Mouse (Mus musculus) heart, embryonic 15.5 days (tissue): ENCODE results near the gene Rtn4rl1. TPM values are rescaled to one million over a fixed set of nuclear protein-coding genes. Genes with fewer than 3 reads are reported as not detected.
A peak's percentile ranks its signal among the peaks of the same experiment; 100 is the strongest.

ENCODE experiments used
- ATAC-seq: fragments of 200-750 bp; cut with Nextera tagmentation; replicated peaks from 2 replicates; pipeline ENCODE4 v1.8.0; 2017; ENCODE audit warnings: low read depth, moderate TSS enrichment; ENCODE audit not compliant: insufficient number of reproducible peaks, insufficient read depth, low FRiP score
- H3K27ac ChIP-seq: fragments of 300-500 bp; sonication (generic); 2 replicates; pipeline ENCODE4 v1.5.1; 2015; ENCODE audit warnings: mild to moderate bottlenecking, inconsistent platforms
- H3K27me3 ChIP-seq: fragments of 300-500 bp; sonication (generic); 2 replicates; pipeline ENCODE4 v1.6.1; 2015; ENCODE audit warnings: inconsistent platforms
- H3K36me3 ChIP-seq: fragments of 300-500 bp; sonication (generic); 2 replicates; pipeline ENCODE4 v1.6.1; 2015; ENCODE audit warnings: mild to moderate bottlenecking, inconsistent platforms
- H3K4me1 ChIP-seq: fragments of 300-500 bp; sonication (generic); replicated peaks from 2 replicates; pipeline ENCODE4 v1.6.1; 2015; ENCODE audit warnings: inconsistent platforms
- H3K4me2 ChIP-seq: fragments of 300-500 bp; sonication (generic); 2 replicates; pipeline ENCODE4 v1.6.1; 2015; ENCODE audit warnings: inconsistent platforms, mild to moderate bottlenecking, moderate library complexity
- H3K4me3 ChIP-seq: fragments of 300-500 bp; sonication (generic); 2 replicates; pipeline ENCODE4 v1.5.1; 2015; ENCODE audit warnings: mild to moderate bottlenecking, inconsistent platforms
- H3K9ac ChIP-seq: fragments of 300-500 bp; sonication (generic); 2 replicates; pipeline ENCODE4 v1.6.1; 2015; ENCODE audit warnings: mild to moderate bottlenecking, inconsistent platforms
- H3K9me3 ChIP-seq: fragments of 300-500 bp; sonication (generic); replicated peaks from 2 replicates; pipeline ENCODE4 v1.6.1; 2016; ENCODE audit warnings: inconsistent platforms
- WGBS: fragments of 180-500 bp; shearing (Covaris S2); methylation state at CpG from one replicate; pipeline ENCODE4 v1.1.7; 2015; ENCODE audit warnings: mixed read lengths; 5-methylcytosine and 5-hydroxymethylcytosine counted together
- polyA plus RNA-seq: library from polyadenylated mRNA; unstranded; fragments of >200 nt; fragmentation: Nextera tagmentation; extraction: Ambion mirVana; gene quantifications from 2 replicates; pipeline ENCODE4 v1.2.1, GENCODE M21; 2015

Gene Rtn4rl1
- polyA plus RNA-seq, 1 experiment from 2014 or later = 12.4 TPM

GRCm38 (mm10) chr11:75220517-75221145, 27.0 kb downstream of the Rtn4rl1 start:
- WGBS = 39% methylated on average over 6 of the region's 6 CpGs
- Histone ChIP-seq H3K4me1 (peaks cover 30% of the 10 kb centered on the region), H3K9ac (0 out of 2 replicates have a peak overlapping the region, but pooled peaks have one; percentile 6), H3K27ac (peak overlapping the region; percentile 64), H3K4me2 (peak overlapping the region; percentile 29), H3K36me3 (no peaks in the 10 kb centered on the region), H3K27me3 (no peaks in the 10 kb centered on the region), H3K9me3 (no peaks in the 10 kb centered on the region), H3K4me3 (no peak overlapping the region; the same call in 1 of the 2 replicates)
- ATAC-seq = no peak

- H3K9ac ChIP-seq = no peak overlapping the region
- no peak overlapping the region for H3K4me2 ChIP-seq
- no peak overlapping the region for H3K27ac ChIP-seq
- WGBS = 89% methylated on average over 12 of the region's 12 CpGs
- peaks cover 22% of the 10 kb centered on the region for H3K4me1 ChIP-seq
- H3K9me3 ChIP-seq = no peaks in the 10 kb centered on the region
- no peak overlapping the region for H3K4me3 ChIP-seq
- H3K27me3 ChIP-seq = no peaks in the 10 kb centered on the region
- no peaks in the 10 kb centered on the region for H3K36me3 ChIP-seq
- no peak for ATAC-seq
Observed at GRCm38 (mm10) chr11:75224062-75224461, 30.5 kb downstream of the Rtn4rl1 start.

- 80% methylated on average over 4 of the region's 4 CpGs for WGBS
- no peak for ATAC-seq
Observed at GRCm38 (mm10) chr11:75224835-75225234, 31.3 kb downstream of the Rtn4rl1 start.

DNA sequence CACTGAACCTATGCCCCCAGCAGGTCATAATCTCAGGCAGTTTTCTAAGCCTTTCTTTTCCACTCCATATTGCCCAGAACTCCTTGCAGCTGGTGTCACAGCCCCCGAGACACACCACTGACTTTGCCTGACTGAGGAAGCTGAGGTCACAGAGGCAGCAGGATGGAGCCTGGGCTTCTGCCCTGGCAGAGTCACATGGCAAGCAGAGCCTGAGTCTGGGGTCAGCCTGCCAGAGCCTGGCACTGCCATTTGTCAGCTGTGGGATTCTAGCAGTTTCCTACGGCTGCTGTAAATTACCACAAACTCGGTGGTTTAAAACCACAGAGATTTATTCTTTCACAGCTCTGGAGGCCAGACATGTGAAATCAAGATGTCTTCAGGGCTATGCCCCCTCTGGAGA, 34.0 kb downstream of the Rtn4rl1 start:
- Histone ChIP-seq H3K4me3 (no peak overlapping the region), H3K4me2 (no peak overlapping the region)
- 54% methylated on average over 3 of the region's 3 CpGs for WGBS

More at GRCm38 (mm10) chr11:75224835-75225234, 31.3 kb downstream of the Rtn4rl1 start:
- H3K9me3 ChIP-seq = no peaks in the 10 kb centered on the region
- no peaks in the 10 kb centered on the region for H3K27me3 ChIP-seq
- H3K9ac ChIP-seq = no peak overlapping the region
- no peak overlapping the region for H3K27ac ChIP-seq
- no peaks in the 10 kb centered on the region for H3K36me3 ChIP-seq
- H3K4me2 ChIP-seq = no peak overlapping the region
- H3K4me1 ChIP-seq = peaks cover 16% of the 10 kb centered on the region
- no peak overlapping the region for H3K4me3 ChIP-seq

DNA sequence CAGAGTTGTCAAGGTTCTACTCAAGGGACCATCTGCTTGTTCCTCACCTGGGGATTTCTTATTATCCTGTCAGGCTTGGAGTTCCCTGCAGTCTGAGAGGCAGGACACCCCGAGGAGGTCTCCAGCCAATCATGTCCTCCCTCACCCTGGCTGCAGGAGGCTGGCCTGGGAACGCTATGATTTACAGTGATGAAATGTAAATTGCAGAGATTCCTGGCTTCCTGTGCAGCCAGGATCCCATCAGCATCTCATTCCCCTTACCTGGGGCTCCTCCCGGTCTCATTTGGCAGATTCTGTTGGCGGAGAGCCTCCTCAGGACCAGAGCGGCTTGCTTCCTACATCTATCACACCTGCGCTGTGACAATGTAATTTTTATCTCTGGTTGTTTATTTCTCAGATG, 35.7 kb downstream of the Rtn4rl1 start:
- 69% methylated on average over 6 of the region's 6 CpGs for WGBS
- H3K9me3 ChIP-seq = no peaks in the 10 kb centered on the region
- no peak overlapping the region for H3K4me3 ChIP-seq

More for the DNA sequence above, 34.0 kb downstream of the Rtn4rl1 start:
- Histone ChIP-seq H3K36me3 (no peaks in the 10 kb centered on the region), H3K9ac (no peak overlapping the region), H3K9me3 (no peaks in the 10 kb centered on the region), H3K27ac (no peak overlapping the region), H3K27me3 (no peaks in the 10 kb centered on the region), H3K4me1 (peaks cover 11% of the 10 kb centered on the region)
- ATAC-seq = no peak

GRCm38 (mm10) chr11:75230272-75230760, 36.7 kb downstream of the Rtn4rl1 start:
- H3K27ac ChIP-seq = no peak overlapping the region
- peaks cover 22% of the 10 kb centered on the region for H3K4me1 ChIP-seq
- 93% methylated on average over 6 of the region's 6 CpGs for WGBS
- no peaks in the 10 kb centered on the region for H3K9me3 ChIP-seq
- H3K4me2 ChIP-seq = no peak overlapping the region
- ATAC-seq = no peak
- no peaks in the 10 kb centered on the region for H3K36me3 ChIP-seq
- no peak overlapping the region for H3K9ac ChIP-seq
- H3K4me3 ChIP-seq = no peak overlapping the region
- peaks cover 9% of the 10 kb centered on the region; the same call in 1 of the 2 replicates for H3K27me3 ChIP-seq

More for the DNA sequence above, 35.7 kb downstream of the Rtn4rl1 start:
- H3K4me2 ChIP-seq = no peak overlapping the region
- H3K36me3 ChIP-seq = no peaks in the 10 kb centered on the region
- H3K27ac ChIP-seq = no peak overlapping the region
- no peak for ATAC-seq
- H3K4me1 ChIP-seq = peaks cover 12% of the 10 kb centered on the region
- H3K9ac ChIP-seq = no peak overlapping the region
- peaks cover 4% of the 10 kb centered on the region; the same call in 1 of the 2 replicates for H3K27me3 ChIP-seq

DNA sequence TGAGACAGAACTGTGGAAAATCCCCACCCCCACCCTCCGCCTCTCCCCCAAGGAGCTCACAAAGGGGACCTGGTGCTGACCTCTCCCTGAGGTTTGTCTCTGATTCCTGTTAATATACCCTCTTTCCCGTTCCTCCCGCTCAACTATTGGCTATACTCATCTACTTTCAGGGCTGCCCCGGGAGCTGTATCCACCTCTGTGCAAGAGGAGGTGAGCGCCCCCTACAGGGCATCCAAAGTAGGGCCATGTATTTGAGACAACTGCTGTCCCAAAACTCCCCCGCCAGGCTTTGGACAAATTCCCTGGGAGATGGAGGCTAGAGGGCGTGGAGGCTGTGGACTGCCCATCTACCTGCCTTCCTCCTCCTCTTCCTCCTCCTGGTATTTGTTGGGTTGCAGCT, 38.2 kb downstream of the Rtn4rl1 start:
- Histone ChIP-seq H3K36me3 (no peaks in the 10 kb centered on the region), H3K4me3 (no peak overlapping the region), H3K4me2 (no peak overlapping the region), H3K27ac (no peak overlapping the region), H3K4me1 (peaks cover 22% of the 10 kb centered on the region), H3K9me3 (no peaks in the 10 kb centered on the region), H3K27me3 (peaks cover 9% of the 10 kb centered on the region; the same call in 1 of the 2 replicates), H3K9ac (no peak overlapping the region)
- WGBS = 13% methylated on average over 7 of the region's 7 CpGs
- peak; percentile 47; the same call in 1 of the 2 replicates for ATAC-seq

- Histone ChIP-seq H3K4me1 (peaks cover 22% of the 10 kb centered on the region), H3K9me3 (no peaks in the 10 kb centered on the region), H3K4me3 (no peak overlapping the region), H3K36me3 (no peaks in the 10 kb centered on the region), H3K9ac (no peak overlapping the region), H3K4me2 (no peak overlapping the region), H3K27me3 (peaks cover 9% of the 10 kb centered on the region; the same call in 1 of the 2 replicates), H3K27ac (no peak overlapping the region)
- 71% methylated on average over 4 of the region's 4 CpGs for WGBS
- ATAC-seq = no peak
Observed at GRCm38 (mm10) chr11:75232434-75232833, 38.9 kb downstream of the Rtn4rl1 start.

- Histone ChIP-seq H3K9me3 (no peaks in the 10 kb centered on the region), H3K36me3 (no peaks in the 10 kb centered on the region), H3K9ac (no peak overlapping the region), H3K4me1 (peaks cover 22% of the 10 kb centered on the region), H3K27ac (no peak overlapping the region), H3K4me2 (no peak overlapping the region), H3K4me3 (no peak overlapping the region), H3K27me3 (peaks cover 9% of the 10 kb centered on the region; the same call in 1 of the 2 replicates)
- WGBS = 16% methylated on average over 16 of the region's 16 CpGs
- ATAC-seq = no peak
Observed at GRCm38 (mm10) chr11:75234745-75235144, 41.2 kb downstream of the Rtn4rl1 start.

DNA sequence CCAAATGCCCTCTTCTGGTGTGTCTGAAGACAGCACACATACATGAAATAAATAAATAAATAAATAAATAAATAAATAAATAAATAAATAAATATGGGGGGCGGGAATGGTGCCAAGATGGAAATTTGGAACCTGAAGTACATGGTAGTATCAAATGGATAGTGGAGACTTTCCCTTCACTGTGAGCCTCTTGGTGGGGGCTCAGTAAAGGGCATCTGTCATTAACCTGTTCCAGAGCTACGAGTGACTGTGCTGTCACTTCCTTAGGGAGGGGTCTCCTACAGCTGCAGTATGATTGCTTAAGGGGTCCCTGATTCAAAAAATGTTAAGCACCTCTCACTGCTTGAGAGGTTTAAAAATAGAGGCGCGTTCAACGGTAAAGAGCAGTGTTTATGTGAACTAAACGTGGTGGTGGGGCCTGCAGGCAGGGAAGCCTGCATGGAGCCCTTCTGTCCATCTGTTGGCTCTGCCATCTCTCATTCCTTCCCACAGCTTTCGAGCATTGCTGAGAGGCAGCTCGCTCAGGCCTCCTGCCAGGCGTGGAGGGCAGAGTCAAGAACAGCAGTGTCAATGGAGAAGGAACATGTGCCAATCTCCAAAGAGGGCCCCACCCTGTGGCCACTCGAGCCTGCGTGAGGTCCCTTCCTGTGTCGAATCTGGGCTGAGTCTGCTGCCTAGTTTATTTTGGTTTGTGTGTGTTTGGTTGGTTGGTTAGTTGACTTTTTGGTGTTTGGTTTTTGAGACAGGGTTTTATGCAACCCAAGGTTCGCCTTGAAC, 46.8 kb downstream of the Rtn4rl1 start:
- Histone ChIP-seq H3K4me1 (peaks cover 42% of the 10 kb centered on the region), H3K9me3 (no peaks in the 10 kb centered on the region), H3K9ac (no peak overlapping the region), H3K27ac (peak overlapping the region; percentile 82), H3K27me3 (no peaks in the 10 kb centered on the region), H3K36me3 (no peaks in the 10 kb centered on the region), H3K4me2 (0 out of 2 replicates have a peak overlapping the region, but pooled peaks have one; percentile 3), H3K4me3 (no peak overlapping the region)
- ATAC-seq = peak; percentile 64
- 37% methylated on average over 13 of the region's 13 CpGs for WGBS

GRCm38 (mm10) chr11:75242710-75243255, 49.2 kb downstream of the Rtn4rl1 start:
- WGBS = 72% methylated on average over 9 of the region's 9 CpGs
- Histone ChIP-seq H3K27me3 (no peaks in the 10 kb centered on the region), H3K4me3 (no peak overlapping the region), H3K4me1 (peaks cover 62% of the 10 kb centered on the region), H3K36me3 (no peaks in the 10 kb centered on the region), H3K4me2 (no peak overlapping the region), H3K27ac (peak overlapping the region; percentile 64), H3K9me3 (no peaks in the 10 kb centered on the region), H3K9ac (no peak overlapping the region)
- no peak for ATAC-seq
